Mouse (Mus musculus) left cerebral cortex, postnatal 25 days (tissue): ENCODE results near the gene 6430548M08Rik. TPM values are rescaled to one million over a fixed set of nuclear protein-coding genes. Genes with fewer than 3 reads are reported as not detected.

Experiments
- DNase-seq, 2 experiments: peaks; one replicate each; pipeline ENCODE4 v3.0.0; 2022; ENCODE audit warnings: low spot score in 2 of 2, mixed read lengths in 1 of 2
- intact Hi-C: fragments of 180-260 bp; cut with DNase I; formaldehyde crosslinking; loops from one replicate; pipeline ENCODE4 v1.15.1; 2025
- total RNA-seq, 2 experiments: library from RNA; stranded (reverse); gene quantifications; 2 replicates each; pipeline ENCODE4 v1.2.3; 2021

Gene 6430548M08Rik
- total RNA-seq = 100 to 1,000 TPM; 221 to 232 TPM

- intact Hi-C loops = no loop called here
- peak; percentile 100 for DNase-seq
These were observed at the start of gene 6430548M08Rik for GRCm38 (mm10) chr8:120113758-120114255. TSS of gene 6430548M08Rik (plus strand) at chr8:120114152.

GRCm38 (mm10) chr8:120065611-120066010, 48.3 kb upstream of the 6430548M08Rik start:
- DNase-seq = no peak
- intact Hi-C loops = no loop called here

- no peak for DNase-seq
- intact Hi-C loops = no loop called here
These were observed 47.7 kb upstream of the 6430548M08Rik start for GRCm38 (mm10) chr8:120066226-120066625.

- DNase-seq = no peak
- intact Hi-C loops = no loop called here
These were observed 45.9 kb upstream of the 6430548M08Rik start for GRCm38 (mm10) chr8:120067936-120068668.

GRCm38 (mm10) chr8:120071684-120072083, 42.3 kb upstream of the 6430548M08Rik start:
- DNase-seq = peak; percentile 81 to 82
- intact Hi-C loops = loop anchor here (1.0 to 5.0 kb wide), 3 partner anchors 79 to 209 kb away; partner anchors contain the start of genes Crispld2 and Klhl36

GRCm38 (mm10) chr8:120072259-120072658, 41.7 kb upstream of the 6430548M08Rik start:
- DNase-seq = no peak
- intact Hi-C loops = loop anchor here (1.0 to 5.0 kb wide), 3 partner anchors 80 to 210 kb away; partner anchors contain the start of genes Crispld2 and Klhl36

GRCm38 (mm10) chr8:120072827-120073226, 41.1 kb upstream of the 6430548M08Rik start:
- no peak for DNase-seq
- intact Hi-C loops = loop anchor here (1.0 to 5.0 kb wide), 3 partner anchors 81 to 211 kb away; partner anchors contain the start of genes Crispld2 and Klhl36

GRCm38 (mm10) chr8:120074516-120074915, 39.4 kb upstream of the 6430548M08Rik start:
- no peak for DNase-seq
- intact Hi-C loops = loop anchor here (5.0 kb wide), 2 partner anchors 82 to 212 kb away; partner anchors contain the start of genes Crispld2 and Klhl36

- intact Hi-C loops = no loop called here
- DNase-seq = no peak
These were observed 38.6 kb upstream of the 6430548M08Rik start for GRCm38 (mm10) chr8:120075347-120075746.

GRCm38 (mm10) chr8:120078080-120078479, 35.9 kb upstream of the 6430548M08Rik start:
- intact Hi-C loops = loop anchor here (1.0 kb wide), 1 partner anchor 134 kb away; no protein-coding TSS in a partner anchor
- peak; percentile 75 to 81 for DNase-seq

GRCm38 (mm10) chr8:120079361-120079760, 34.6 kb upstream of the 6430548M08Rik start:
- intact Hi-C loops = no loop called here
- no peak for DNase-seq

GRCm38 (mm10) chr8:120083261-120083660, 30.7 kb upstream of the 6430548M08Rik start:
- peak in 1 of 2 experiments; percentile 30 for DNase-seq
- intact Hi-C loops = no loop called here

GRCm38 (mm10) chr8:120084783-120085182, 29.2 kb upstream of the 6430548M08Rik start:
- DNase-seq = peak in 1 of 2 experiments; percentile 57
- intact Hi-C loops = no loop called here

GRCm38 (mm10) chr8:120089511-120089910, 24.4 kb upstream of the 6430548M08Rik start:
- DNase-seq = no peak
- intact Hi-C loops = no loop called here

GRCm38 (mm10) chr8:120091032-120091431, 22.9 kb upstream of the 6430548M08Rik start:
- intact Hi-C loops = no loop called here
- DNase-seq = no peak

GRCm38 (mm10) chr8:120093103-120093502, 20.8 kb upstream of the 6430548M08Rik start:
- intact Hi-C loops = no loop called here
- no peak for DNase-seq

GRCm38 (mm10) chr8:120094801-120095200, 19.2 kb upstream of the 6430548M08Rik start:
- DNase-seq = no peak
- intact Hi-C loops = no loop called here

GRCm38 (mm10) chr8:120096486-120096885, 17.5 kb upstream of the 6430548M08Rik start:
- DNase-seq = no peak
- intact Hi-C loops = no loop called here

- DNase-seq = no peak
- intact Hi-C loops = no loop called here
These were observed 13.4 kb upstream of the 6430548M08Rik start for GRCm38 (mm10) chr8:120100388-120101067.
